Mouse (Mus musculus): ENCODE measurements around the gene Nav2.

Nav2 gene

DNA sequence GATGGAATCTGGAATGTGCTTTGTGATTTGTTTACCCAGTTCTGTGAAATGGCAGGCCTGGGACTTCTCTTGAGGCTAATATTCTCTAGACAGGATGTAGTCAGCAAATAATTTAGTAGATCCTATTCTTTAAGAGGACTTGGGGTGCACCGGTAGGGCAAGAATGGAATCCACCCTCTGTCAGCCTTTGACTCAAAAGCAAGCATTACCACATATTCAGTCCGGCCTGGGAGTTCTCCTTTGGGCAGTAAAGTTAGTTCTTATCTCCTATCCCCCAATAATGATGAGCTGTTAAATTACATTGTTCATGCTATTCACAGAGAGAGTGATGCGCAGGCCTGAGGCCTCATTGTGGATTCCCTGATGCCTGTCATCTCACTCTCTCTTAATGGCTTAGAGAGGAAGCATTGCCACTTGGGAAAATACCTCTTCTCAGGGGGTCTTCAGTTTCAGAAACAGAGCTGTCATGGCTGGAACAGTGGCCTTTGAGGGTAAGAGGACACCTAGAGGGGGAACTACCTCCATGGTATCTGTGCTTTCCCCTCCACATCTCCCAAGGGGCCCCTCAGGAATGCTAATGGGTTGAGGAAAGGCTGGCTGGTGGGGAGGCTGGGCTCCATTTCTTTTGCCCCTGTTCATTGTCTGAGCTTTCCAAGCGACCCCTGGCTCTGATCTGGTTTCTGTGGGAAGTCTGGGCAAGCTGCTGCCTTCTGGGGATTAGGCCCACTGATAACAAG, 133.0 kb downstream of the Nav2 start:
- in situ Hi-C loops (cut with MboI; ENCODE audit: low sequenced_read_pairs), result no loop called here

- in situ Hi-C loops (cut with MboI; ENCODE audit: low sequenced_read_pairs), result no loop called here
Measured at GRCm38 (mm10) chr7:49045499-49046346, 137.2 kb downstream of the Nav2 start.

DNA sequence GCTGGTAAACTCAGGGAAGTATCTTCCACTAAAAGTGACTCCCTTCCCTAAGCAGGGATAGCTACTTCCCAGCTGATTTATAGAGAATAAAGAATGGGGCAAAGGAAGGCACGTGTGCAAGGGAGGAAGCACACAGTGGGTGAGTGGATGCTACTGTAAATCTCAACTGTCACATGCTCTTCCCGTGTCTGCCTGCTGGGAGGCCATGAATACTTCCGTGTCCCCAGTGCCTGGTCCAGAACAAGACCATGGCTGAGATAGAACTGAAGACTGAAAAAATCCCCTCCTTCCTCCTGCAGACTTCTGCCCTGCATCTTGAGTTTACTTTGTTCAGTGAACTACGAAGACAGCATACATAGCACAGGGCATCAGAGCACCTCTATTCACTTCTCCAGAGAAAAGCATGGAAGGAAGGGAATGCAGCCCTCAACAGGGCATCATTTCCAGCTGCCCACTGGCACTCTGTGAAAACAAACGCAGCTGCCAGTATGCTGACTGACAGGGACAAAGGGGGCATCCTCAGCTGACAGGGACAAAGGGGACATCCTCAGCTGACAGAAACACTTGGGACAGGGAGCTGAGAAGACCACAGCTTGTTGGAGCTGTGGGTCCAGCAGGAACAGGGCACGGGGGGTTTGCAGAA, 138.0 kb downstream of the Nav2 start:
- in situ Hi-C loops (cut with MboI; ENCODE audit: low sequenced_read_pairs), result no loop called here

DNA sequence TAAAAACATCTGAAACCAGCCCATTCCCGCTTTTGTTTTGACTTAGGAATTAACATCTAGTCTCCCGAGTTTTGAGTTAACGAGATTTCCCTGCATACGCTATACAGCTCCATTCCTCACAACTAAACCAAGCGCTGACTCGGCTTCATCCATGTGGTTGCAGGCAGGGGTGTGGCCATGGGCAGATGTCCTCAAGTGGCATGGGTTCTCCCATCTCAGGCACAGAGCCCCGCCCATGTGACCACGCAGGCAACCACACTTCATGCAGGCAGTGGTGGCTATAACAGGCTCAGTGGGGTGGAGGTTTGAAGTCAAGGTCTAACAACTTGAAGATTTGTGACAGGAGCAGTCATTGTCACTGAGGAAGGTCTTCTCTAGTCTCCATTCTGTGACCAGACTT, 138.8 kb downstream of the Nav2 start:
- in situ Hi-C loops (cut with MboI; ENCODE audit: low sequenced_read_pairs), result no loop called here

DNA sequence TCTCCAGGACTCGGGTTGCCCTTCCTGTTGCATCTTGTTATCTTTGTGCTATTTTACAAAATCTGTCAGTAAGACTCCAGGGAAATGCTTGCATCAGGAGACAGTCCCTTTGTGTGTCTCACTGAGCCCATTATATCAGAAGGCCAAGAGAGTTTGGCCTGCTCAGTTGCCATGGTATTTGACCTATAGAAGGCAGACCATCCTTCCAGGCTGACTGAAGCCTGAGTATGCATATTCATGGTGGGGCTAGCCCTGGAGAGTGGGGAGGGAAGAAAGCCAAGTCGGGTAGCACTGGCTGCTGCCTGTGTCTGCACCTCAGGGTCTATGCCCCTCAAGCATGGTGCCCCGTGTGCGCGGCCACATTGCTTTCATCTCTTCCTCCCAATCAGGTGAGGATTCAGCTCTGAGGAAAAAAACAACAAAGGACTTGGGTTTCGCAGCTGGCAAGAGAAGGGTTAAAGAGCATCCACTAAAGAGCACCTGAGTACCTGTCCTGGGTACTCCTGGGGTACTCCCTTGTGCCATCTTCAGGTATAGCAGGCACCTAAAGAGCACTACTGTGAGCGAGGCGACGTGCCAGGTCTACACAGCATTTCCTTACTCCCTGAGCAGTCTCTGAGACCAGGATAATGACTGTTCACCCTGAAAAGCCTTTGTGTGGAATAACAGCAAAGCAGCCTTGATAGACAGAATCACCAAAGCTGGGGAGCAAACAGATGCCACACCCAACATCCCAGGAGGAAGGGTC, 144.5 kb downstream of the Nav2 start:
- in situ Hi-C loops (cut with MboI; ENCODE audit: low sequenced_read_pairs), result no loop called here

DNA sequence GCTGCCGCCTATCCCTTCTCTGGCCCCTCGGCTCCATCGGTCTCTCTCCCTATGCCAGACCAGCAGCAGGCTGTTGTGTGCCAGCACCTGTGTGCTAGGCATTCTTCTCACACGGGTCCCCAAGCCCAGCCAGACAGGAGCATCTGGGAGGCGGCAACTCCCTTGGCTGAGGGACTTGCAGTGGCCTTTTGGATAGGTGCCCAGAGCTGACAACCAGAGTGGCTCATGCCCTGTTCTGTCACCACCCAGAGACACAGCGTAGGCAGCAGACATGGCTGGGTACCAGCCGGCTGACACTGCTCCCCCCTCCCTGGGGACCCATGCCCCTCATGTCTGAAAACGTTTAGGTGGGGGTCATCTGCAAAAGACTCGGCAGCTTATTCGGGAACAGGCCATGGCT, 146.8 kb downstream of the Nav2 start:
- in situ Hi-C loops (cut with MboI; ENCODE audit: low sequenced_read_pairs), result no loop called here

DNA sequence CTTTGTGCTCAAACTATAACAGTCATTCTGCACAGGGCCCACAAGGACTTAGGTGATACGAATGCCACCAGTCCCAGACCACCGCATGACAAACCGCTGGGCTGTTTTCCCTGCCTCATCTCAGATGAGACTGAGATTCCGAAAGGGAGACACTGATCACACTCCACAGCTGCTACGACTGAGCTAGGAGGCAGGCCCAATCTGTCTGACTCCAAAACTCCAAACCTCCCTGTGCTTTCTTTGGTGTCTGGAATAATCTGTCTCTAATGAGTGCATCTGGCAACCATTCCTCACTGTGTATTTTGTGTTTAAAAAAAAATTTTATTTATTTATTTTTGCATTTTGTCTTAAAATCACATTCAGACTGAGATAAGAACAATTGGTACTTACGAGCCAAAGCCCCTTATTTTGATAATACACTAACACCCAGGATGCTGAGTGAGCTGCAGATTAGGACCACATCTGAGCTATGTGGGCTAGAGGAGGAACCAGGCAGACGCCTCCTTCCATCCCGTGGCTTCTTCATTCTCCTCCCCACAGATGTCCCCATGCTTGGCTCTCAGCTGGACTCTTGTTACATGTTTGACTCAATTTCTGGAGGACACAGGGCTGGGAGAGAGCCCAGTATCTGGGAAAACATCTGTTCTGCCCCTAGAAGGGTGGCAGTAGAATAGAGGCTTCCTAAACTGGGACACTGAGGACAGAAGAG, 149.9 kb downstream of the Nav2 start:
- in situ Hi-C loops (cut with MboI; ENCODE audit: low sequenced_read_pairs), result no loop called here

DNA sequence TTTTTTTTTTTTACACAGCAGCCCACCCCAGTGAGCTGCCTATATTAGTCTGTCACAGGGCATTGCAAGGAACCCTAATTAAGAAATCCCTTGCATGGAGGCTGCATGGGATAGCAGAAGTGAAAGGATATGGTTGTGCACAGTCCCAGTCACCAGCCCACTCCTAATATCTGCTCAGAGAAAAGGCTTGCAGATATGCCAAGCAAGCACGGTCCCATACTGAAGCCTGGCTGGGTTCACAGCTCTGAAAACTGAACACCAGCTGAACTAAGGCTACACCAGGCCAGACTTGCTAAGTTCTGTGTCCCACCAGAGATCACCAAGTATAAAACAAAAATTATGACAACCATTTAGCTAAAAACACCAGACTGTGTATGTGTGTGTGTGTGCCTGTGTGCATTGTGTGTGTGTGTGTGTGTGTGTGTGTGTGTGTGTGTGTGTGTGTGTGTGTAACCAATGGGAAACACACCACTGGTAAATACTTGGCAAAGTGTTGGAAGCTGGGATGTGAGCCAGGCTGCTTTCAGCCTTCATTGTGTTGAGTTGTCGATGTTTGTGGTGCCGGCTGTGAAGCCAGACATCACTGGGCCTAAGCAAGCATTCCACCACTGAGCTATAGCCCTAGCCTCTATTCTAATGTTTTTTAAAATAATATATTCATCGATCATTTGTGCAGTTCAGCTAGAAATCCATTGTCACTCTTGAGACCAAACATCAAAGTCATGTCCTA, 156.4 kb downstream of the Nav2 start:
- in situ Hi-C loops (cut with MboI; ENCODE audit: low sequenced_read_pairs), result no loop called here

GRCm38 (mm10) chr7:49065621-49066475, 157.3 kb downstream of the Nav2 start:
- in situ Hi-C loops (cut with MboI; ENCODE audit: low sequenced_read_pairs), result no loop called here

DNA sequence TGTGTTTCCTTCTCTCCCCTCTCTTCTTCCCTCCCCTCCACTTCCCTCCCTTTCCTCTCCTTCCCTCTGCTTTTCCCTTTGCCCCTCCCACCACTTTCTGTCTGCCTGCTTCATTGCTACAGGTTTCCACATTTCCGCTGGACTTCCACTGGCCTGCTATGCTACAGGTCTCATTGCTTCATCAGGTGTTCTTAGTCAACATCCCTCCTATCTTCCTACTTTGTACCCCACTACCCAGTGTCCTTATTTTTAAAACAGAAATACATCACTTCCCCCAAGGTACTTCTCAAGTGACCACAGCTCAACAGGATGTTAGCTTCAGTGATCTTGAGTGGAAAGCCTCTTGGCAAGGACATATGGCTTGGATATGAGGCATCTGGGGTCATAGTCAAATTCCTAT, 158.3 kb downstream of the Nav2 start:
- in situ Hi-C loops (cut with MboI; ENCODE audit: low sequenced_read_pairs), result no loop called here

- in situ Hi-C loops (cut with MboI; ENCODE audit: low sequenced_read_pairs), result no loop called here
Measured at GRCm38 (mm10) chr7:49069396-49069961, 161.0 kb downstream of the Nav2 start.

DNA sequence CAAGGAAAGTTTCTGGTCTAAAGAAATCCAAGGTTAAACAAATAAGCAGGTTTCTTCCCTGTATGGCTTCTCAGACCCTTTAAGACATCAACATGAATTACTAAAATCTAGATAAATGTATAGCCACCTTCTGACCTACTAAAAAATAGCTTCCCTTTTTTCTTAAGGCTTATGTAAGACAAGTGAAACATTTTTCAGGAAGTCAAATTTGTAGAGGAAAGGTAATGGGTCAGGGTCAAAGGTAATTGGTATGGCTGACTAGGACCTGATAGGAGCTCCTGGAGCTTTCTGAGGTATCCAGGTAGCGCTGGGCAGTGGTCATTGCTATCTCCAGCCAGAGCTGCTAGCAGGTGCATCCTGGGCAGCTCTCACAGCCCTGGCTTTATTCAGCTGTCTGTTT, 162.1 kb downstream of the Nav2 start:
- in situ Hi-C loops (cut with MboI; ENCODE audit: low sequenced_read_pairs), result no loop called here

DNA sequence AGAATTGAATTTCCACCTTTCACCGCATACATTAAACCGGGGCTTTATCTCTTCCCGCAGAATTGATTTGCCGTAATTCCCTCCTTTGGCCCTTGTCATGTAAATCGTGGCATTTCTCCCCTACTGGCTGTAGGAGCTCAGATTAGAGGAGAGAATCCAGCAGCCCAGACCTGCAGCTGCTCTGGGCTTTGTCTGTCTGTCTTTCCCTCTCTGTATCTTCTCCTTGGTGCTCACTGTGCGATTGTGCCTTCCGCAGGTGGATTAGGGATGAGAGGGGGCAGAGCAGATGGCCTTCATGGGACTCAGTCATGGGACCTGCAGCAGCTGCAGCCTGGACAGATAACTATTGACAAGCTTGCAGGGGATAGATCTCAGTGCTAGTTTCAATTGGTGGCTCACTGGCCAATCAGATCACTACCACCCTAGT, 162.6 kb downstream of the Nav2 start:
- in situ Hi-C loops (cut with MboI; ENCODE audit: low sequenced_read_pairs), result no loop called here

DNA sequence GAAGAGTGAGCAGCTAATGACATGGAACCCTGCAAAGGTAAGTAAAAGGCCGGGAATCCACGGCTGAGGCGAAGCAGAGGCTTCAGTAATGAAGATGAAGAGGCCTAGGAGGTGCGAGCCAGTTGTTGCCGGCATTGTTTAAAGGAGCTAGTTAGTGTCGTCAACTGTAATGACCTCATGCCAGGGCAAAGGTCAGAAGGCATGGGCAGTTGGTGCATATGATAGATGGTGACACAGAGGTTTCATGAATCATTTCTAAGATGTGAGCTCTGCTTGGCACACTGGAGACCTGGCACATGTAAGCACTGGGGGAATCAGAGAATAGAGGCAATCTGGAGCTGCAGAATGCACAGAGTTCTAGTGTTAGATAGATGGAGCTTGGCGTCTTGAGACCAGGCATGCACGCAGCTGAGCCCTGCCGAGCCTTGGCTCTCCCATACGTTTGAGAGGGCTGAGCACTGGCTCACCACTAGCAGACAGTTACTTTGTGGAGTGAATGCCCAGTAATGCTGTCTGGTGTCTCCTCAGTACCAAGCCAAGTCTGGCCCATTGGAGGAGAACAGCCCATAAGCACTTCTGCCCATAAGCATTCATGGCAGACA, 166.9 kb downstream of the Nav2 start:
- in situ Hi-C loops (cut with MboI; ENCODE audit: low sequenced_read_pairs), result no loop called here

DNA sequence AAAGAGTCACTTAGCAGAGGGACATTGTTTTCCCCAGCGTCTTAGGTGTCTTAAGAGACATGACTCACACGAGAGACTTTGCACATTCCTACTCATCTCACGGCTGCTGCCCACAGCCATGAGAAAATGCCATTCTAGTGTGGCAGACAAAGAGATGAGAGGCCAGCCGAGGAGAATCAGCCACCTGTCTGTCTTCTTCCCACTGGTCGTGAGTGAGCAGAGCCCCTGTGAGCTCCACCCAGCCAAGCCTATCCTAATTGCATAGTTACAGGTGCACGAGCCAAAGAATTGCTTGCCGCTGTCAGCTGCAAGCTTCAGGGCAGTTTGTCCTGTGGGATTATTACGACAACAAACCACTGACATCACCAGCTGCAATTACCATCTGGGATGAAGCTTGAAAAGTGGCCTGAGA, 167.8 kb downstream of the Nav2 start:
- in situ Hi-C loops (cut with MboI; ENCODE audit: low sequenced_read_pairs), result no loop called here

DNA sequence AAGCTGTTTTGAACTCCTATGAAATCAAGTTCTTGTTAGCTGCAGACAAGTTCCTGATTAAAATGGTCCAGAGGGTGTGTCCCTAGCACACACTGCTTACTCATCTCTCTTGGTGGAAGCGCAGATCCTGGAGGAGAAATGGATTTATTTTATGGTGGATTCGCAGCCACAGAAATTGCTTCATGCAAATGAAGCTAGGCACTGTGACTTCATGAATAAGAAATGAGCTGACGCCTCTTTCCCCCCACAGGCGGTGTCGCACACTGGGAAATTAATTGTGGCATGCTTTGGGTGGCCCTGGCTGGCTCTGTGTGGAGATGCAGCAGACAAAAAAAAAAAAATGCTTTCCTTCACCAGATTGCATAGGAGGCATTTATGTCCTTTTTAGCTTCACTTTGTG, 170.4 kb downstream of the Nav2 start:
- in situ Hi-C loops (cut with MboI; ENCODE audit: low sequenced_read_pairs), result no loop called here

- in situ Hi-C loops (cut with MboI; ENCODE audit: low sequenced_read_pairs), result no loop called here
Measured at GRCm38 (mm10) chr7:49082585-49083165, 174.2 kb downstream of the Nav2 start.

DNA sequence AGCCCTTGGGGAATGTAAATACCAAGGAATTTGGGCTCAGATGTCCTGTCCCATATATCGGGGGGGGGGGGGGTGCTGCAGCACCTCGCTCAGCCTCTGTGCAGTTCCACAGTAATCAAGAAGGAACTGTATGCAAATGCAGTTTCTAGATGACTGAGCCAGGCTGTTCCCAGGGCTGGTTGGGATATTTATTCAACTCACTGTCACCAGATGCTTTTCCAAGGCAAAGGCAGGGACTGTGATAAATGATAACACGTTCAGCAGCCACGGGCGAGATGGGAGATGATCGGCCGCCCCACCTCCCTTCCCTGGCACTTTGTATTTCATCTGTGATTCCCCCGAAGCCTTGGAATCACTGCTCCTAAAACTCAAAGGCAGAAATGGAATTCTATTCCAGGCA, 176.3 kb downstream of the Nav2 start:
- in situ Hi-C loops (cut with MboI; ENCODE audit: low sequenced_read_pairs), result no loop called here

Data from CH12F3 (cell line).